Mouse (Mus musculus): ENCODE measurements around the gene Tex37. TPM values are rescaled to one million over a fixed set of nuclear protein-coding genes. Genes with fewer than 3 reads are reported as not detected.
A peak's percentile ranks its signal among the peaks of the same experiment; 100 is the strongest.

Gene Tex37
- not detected in 2 replicates for polyA plus RNA-seq (2015; fragmentation: Nextera tagmentation; extraction: Ambion mirVana)

DNA sequence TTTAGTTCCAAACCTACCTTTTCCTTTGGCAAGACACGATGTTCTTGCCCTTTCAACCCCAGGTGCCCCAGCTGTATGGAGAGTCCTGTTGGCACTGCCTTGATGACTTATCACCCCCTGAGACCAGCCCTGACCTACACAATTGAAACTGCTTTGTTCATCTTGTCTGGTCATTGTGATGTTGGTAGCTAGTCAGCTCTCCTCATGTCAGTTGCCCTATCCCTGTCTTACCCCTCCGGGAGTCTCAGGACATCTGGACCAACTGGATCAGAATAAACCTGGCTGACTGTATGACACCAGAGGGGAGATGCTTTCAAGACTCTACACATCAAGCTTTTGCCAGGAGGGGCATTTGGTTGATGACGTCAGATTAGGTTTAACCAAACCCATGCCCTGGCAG is at the start of gene Tex37:
Tex37 (minus strand) TSS at position 101 of the 400 bp plus-strand sequence.
- Histone ChIP-seq H3K36me3 (no peaks in the 10 kb centered on the region), H3K9me3 (replicated peaks) (no peaks in the 10 kb centered on the region), H3K4me3 (replicated peaks) (no peak within 1 kb of the TSS), H3K27me3 (peaks cover 16% of the 10 kb centered on the region), H3K9ac (no peak within 1 kb of the TSS), H3K4me1 (peaks cover 6% of the 10 kb centered on the region), H3K4me2 (no peak within 1 kb of the TSS), H3K27ac (no peak within 1 kb of the TSS)
- 80% methylated on average over 3 of the region's 3 CpGs for WGBS
- no peak for ATAC-seq (replicated peaks; ENCODE audit: low FRiP score)

DNA sequence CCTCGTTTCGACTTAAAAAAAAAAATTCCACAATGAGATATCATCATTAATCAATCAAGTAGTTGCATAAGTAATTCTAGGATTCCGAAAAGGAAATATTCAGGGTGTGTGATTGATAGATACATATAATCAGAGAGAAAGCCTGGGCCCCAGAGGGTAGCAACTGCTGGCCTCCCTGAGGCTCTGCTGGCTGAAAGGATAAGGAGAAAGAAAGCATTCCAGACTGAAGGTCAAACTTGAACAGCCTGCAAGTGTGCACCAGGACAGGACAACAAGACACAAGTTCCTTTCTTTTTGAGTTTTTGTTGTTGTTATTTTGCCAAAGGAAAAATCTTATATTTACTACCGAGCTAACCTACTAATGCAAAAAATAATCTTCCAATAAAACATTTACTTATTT is 49.6 kb upstream of the Tex37 start:
- Histone ChIP-seq H3K4me3 (replicated peaks) (no peak overlapping the region), H3K4me2 (no peak overlapping the region), H3K27me3 (peaks cover 13% of the 10 kb centered on the region; the same call in 1 of the 2 replicates), H3K9me3 (replicated peaks) (no peaks in the 10 kb centered on the region), H3K27ac (no peak overlapping the region), H3K36me3 (no peaks in the 10 kb centered on the region), H3K9ac (no peak overlapping the region), H3K4me1 (peaks cover 17% of the 10 kb centered on the region)
- no peak for ATAC-seq (replicated peaks; ENCODE audit: low FRiP score)
- whole genome bisulfite sequencing: 59% methylated on average over 4 of the region's 4 CpGs

GRCm38 (mm10) chr6:70967422-70967821 is 48.7 kb upstream of the Tex37 start:
- peaks cover 17% of the 10 kb centered on the region for H3K4me1 ChIP-seq
- peak overlapping the region; percentile 70 for H3K27ac ChIP-seq
- peak overlapping the region; percentile 29 for H3K4me3 ChIP-seq (replicated peaks)
- WGBS: 1% methylated on average over 8 of the region's 8 CpGs
- no peak overlapping the region for H3K9ac ChIP-seq
- H3K27me3 ChIP-seq: peaks cover 19% of the 10 kb centered on the region; the same call in 1 of the 2 replicates
- peak overlapping the region; percentile 61 for H3K4me2 ChIP-seq
- H3K36me3 ChIP-seq: no peaks in the 10 kb centered on the region
- H3K9me3 ChIP-seq (replicated peaks): no peaks in the 10 kb centered on the region
- peak; percentile 87 for ATAC-seq (replicated peaks; ENCODE audit: low FRiP score)

GRCm38 (mm10) chr6:70965694-70966093 is 47.0 kb upstream of the Tex37 start:
- WGBS: 47% methylated on average over 7 of the region's 7 CpGs
- no peak overlapping the region for H3K4me2 ChIP-seq
- H3K27ac ChIP-seq: no peak overlapping the region
- H3K9ac ChIP-seq: no peak overlapping the region
- no peak overlapping the region for H3K4me3 ChIP-seq (replicated peaks)
- H3K9me3 ChIP-seq (replicated peaks): no peaks in the 10 kb centered on the region
- H3K4me1 ChIP-seq: peaks cover 17% of the 10 kb centered on the region
- no peak for ATAC-seq (replicated peaks; ENCODE audit: low FRiP score)
- no peaks in the 10 kb centered on the region for H3K36me3 ChIP-seq
- peaks cover 26% of the 10 kb centered on the region for H3K27me3 ChIP-seq

DNA sequence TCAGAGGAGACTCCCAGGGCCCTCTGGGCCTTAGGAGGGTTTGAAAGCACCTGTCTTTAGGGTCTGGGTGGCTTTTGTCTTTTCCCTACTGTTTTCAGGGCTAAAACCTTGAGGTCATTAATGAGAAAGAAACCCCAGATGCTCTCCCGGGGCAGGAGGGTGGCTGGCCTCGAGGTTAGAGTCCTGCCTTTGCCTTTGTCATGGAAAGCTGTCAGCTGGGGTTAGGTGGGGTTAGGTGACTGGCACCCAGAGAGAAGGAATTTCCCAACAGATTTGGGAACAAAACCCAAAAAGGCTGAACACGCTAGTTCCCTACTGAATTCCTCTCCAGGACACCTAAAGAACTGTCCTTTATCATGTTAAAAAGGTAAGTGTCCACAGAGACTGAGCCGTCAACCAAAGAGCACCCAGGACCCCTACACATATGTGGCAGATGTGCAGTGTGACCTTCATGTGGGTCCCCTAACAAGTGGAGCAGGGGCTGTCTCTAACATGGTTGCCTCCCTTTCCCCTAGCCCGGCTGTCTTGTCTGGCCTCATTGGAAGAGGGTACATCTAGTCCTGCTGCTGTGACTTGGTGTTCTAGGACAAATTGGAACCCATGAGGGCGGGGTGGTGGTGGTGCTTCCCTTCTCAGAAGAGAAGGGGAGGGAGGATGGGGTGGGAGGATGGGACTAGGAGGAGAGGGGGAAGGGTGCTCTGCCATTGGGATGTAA is 45.5 kb upstream of the Tex37 start:
- Histone ChIP-seq H3K9ac (no peak overlapping the region), H3K4me1 (peaks cover 17% of the 10 kb centered on the region), H3K4me3 (replicated peaks) (no peak overlapping the region), H3K36me3 (no peaks in the 10 kb centered on the region), H3K27me3 (peaks cover 40% of the 10 kb centered on the region), H3K4me2 (no peak overlapping the region), H3K27ac (no peak overlapping the region), H3K9me3 (replicated peaks) (no peaks in the 10 kb centered on the region)
- WGBS: 51% methylated on average over 6 of the region's 6 CpGs
- no peak for ATAC-seq (replicated peaks; ENCODE audit: low FRiP score)

DNA sequence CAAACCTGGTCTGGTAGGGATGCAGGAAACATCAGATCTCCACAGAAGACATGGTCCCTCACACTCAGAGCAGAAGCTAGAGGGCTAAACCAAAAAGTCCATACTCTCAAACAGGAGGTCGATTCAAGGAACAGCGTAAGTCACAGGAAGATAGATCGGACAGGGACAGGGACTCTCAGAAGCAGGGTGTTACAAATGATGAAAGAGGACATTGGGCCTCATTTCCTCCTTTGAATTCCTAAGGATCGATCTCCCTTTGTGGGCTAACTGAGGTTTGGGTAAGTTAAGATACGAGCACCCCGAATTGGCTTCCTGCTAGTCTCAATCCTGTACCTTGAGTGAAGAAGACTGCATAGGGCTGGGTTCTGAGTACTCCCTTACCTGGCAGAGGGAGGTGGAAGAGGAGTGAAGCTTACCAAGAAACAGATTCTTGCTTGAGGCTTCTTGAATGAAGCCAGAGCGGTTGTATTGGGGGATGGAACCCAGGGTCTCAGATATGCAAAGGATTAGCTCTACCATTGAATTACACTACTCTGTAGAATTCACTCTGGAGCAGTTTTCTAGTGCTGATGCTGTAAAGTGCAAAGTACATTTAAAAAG is 38.7 kb upstream of the Tex37 start:
- no peak for ATAC-seq (replicated peaks; ENCODE audit: low FRiP score)
- Histone ChIP-seq H3K4me1 (peaks cover 15% of the 10 kb centered on the region), H3K9me3 (replicated peaks) (no peaks in the 10 kb centered on the region), H3K9ac (no peak overlapping the region), H3K4me3 (replicated peaks) (peak overlapping the region; percentile 52), H3K36me3 (no peaks in the 10 kb centered on the region), H3K27me3 (peaks cover 88% of the 10 kb centered on the region), H3K27ac (no peak overlapping the region), H3K4me2 (peak overlapping the region; percentile 94)
- WGBS: 8% methylated on average over 7 of the region's 7 CpGs

DNA sequence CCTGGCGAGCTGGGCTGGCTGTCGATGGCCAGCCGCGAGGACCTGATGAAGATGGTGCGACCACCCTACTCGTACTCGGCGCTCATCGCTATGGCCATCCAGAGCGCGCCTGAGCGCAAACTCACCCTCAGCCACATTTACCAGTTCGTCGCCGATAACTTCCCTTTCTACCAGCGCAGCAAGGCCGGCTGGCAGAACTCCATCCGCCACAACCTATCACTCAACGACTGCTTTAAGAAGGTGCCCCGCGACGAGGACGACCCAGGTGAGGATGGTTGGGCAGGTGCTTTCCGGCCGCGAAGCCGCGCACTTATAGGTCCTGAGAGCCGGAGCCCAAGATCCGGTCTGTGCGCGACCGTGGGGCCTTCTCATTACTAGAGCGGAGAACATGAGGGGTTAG is 38.2 kb upstream of the Tex37 start:
- H3K4me2 ChIP-seq: peak overlapping the region; percentile 94
- WGBS: under 1% methylated on average over 34 of the region's 34 CpGs
- H3K27me3 ChIP-seq: peaks cover 91% of the 10 kb centered on the region
- no peaks in the 10 kb centered on the region for H3K9me3 ChIP-seq (replicated peaks)
- peak; percentile 41 for ATAC-seq (replicated peaks; ENCODE audit: low FRiP score)
- no peaks in the 10 kb centered on the region for H3K36me3 ChIP-seq
- H3K27ac ChIP-seq: no peak overlapping the region
- H3K4me3 ChIP-seq (replicated peaks): peak overlapping the region; percentile 52
- 0 out of 2 replicates have a peak overlapping the region, but pooled peaks have one; percentile 29 for H3K9ac ChIP-seq
- peaks cover 15% of the 10 kb centered on the region for H3K4me1 ChIP-seq

DNA sequence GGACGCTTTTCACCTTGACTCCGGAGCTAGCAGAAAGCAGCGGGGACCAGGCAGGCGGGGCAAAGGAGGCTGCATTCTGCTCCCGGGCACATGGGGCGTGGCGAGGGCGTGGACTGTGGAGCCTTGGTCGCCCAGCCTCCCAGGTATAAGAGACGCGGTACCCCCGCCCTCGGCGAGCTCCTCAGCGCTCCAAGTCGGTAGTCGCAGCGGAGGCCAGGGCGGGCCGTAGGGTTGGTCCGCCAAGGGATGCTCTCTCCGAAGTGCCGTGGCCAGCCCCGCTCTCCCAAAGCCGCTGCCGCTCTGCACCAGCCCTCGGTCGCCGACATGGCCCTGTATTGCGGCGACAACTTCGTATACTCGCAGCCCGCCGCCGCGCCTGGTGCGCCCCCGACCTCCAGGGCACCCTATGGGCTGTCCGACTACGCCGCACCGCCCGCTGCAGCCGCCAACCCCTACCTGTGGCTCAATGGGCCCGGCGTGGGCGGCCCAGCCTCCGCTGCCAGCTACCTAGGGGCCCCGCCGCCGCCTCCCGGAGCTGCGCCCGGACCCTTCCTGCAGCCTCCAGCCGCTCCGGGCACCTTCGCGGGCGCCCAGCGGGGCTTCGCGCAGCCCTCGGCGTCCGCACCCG is 37.7 kb upstream of the Tex37 start, which contains the start of gene Foxi3:
Foxi3 (plus strand) TSS at position 247 of the 628 bp plus-strand sequence.
- peak; percentile 89 for ATAC-seq (replicated peaks; ENCODE audit: low FRiP score)
- peaks cover 92% of the 10 kb centered on the region for H3K27me3 ChIP-seq
- H3K27ac ChIP-seq: no peak within 1 kb of the TSS
- H3K4me3 ChIP-seq (replicated peaks): peak within 1 kb of the TSS; percentile 52
- H3K36me3 ChIP-seq: no peaks in the 10 kb centered on the region
- under 1% methylated on average over 60 of the region's 67 CpGs for WGBS
- peaks cover 15% of the 10 kb centered on the region for H3K4me1 ChIP-seq
- H3K4me2 ChIP-seq: peak within 1 kb of the TSS; percentile 94
- H3K9ac ChIP-seq: peak within 1 kb of the TSS; percentile 29; the same call in 1 of the 2 replicates
- no peaks in the 10 kb centered on the region for H3K9me3 ChIP-seq (replicated peaks)

DNA sequence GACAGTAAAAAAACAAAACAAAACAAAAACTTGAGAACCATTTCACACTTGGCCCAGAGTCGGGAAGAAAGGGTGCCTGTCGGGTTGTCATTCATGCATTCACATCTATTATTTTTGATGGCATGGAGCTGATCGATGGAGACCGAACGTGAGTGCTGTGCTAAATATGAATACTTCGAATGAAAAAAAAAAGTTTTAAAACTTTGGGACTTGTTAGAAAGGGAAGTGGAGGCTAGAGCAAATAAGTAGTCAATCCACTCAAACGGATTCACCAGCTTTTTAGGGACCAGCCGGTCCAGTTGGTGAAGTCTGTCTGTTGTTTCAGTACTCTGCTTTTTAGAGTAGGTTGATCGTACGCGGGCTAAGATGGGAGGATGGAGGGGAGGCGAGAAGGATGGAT is 37.1 kb upstream of the Tex37 start:
- H3K4me1 ChIP-seq: peaks cover 15% of the 10 kb centered on the region
- H3K27ac ChIP-seq: no peak overlapping the region
- no peaks in the 10 kb centered on the region for H3K36me3 ChIP-seq
- no peak for ATAC-seq (replicated peaks; ENCODE audit: low FRiP score)
- H3K9ac ChIP-seq: peak overlapping the region; percentile 29; the same call in 1 of the 2 replicates
- H3K4me3 ChIP-seq (replicated peaks): peak overlapping the region; percentile 52
- no peaks in the 10 kb centered on the region for H3K9me3 ChIP-seq (replicated peaks)
- peak overlapping the region; percentile 94 for H3K4me2 ChIP-seq
- 2% methylated on average over 12 of the region's 12 CpGs for WGBS
- H3K27me3 ChIP-seq: peaks cover 93% of the 10 kb centered on the region

GRCm38 (mm10) chr6:70955291-70955800 is 36.6 kb upstream of the Tex37 start:
- H3K27me3 ChIP-seq: peaks cover 91% of the 10 kb centered on the region

DNA sequence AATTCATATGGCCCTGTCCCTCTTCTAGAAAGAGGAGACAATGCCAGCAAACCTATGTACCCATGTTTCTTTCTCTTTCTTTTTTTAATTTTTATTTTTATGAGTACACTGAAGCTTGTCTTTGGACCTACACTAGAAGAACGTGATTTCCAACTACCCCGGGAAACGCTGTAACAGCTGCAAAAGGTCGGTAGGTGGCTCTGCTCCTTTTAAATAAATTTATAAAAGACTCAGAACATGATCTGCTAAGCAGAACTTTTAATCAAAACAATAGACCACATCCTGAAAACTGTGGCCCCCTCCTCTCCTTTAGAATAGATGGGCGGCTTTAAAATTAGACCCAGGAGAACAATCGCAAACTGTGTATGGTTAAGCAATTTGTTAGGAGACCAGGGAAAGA is 35.3 kb upstream of the Tex37 start:
- Histone ChIP-seq H3K4me1 (peaks cover 15% of the 10 kb centered on the region), H3K36me3 (no peaks in the 10 kb centered on the region), H3K4me3 (replicated peaks) (no peak overlapping the region), H3K27me3 (peaks cover 83% of the 10 kb centered on the region), H3K27ac (no peak overlapping the region), H3K4me2 (no peak overlapping the region), H3K9ac (no peak overlapping the region), H3K9me3 (replicated peaks) (no peaks in the 10 kb centered on the region)
- no peak for ATAC-seq (replicated peaks; ENCODE audit: low FRiP score)
- WGBS: 10% methylated on average over 6 of the region's 6 CpGs

More at GRCm38 (mm10) chr6:70955291-70955800, 36.6 kb upstream of the Tex37 start:
- 4% methylated on average over 14 of the region's 14 CpGs for WGBS
- no peaks in the 10 kb centered on the region for H3K9me3 ChIP-seq (replicated peaks)
- peaks cover 15% of the 10 kb centered on the region for H3K4me1 ChIP-seq
- no peak overlapping the region for H3K4me3 ChIP-seq (replicated peaks)
- H3K9ac ChIP-seq: no peak overlapping the region
- ATAC-seq (replicated peaks; ENCODE audit: low FRiP score): no peak
- no peaks in the 10 kb centered on the region for H3K36me3 ChIP-seq
- no peak overlapping the region for H3K27ac ChIP-seq
- no peak overlapping the region for H3K4me2 ChIP-seq

DNA sequence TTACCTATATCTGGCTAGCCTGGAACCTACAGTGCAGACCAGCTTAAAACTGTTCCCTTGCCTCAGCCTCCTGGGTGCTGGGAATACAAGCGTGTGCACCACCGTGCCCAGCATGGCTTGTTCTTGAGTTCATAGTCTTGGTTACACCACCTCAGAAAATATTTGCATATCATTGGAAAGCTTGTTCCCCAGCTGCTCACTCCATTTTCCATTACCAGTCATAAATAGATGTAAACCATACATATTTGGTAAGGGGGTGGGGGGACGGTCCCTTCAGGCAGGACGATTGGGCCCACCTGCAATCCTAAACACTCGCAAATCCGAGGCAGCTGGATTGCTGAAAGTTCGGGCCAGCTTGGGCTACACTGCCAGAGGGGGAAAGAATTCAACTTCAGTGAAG is 34.5 kb upstream of the Tex37 start:
- Histone ChIP-seq H3K36me3 (no peaks in the 10 kb centered on the region), H3K27me3 (peaks cover 79% of the 10 kb centered on the region), H3K4me3 (replicated peaks) (no peak overlapping the region), H3K27ac (no peak overlapping the region), H3K4me2 (no peak overlapping the region), H3K4me1 (peaks cover 15% of the 10 kb centered on the region), H3K9me3 (replicated peaks) (no peaks in the 10 kb centered on the region), H3K9ac (no peak overlapping the region)
- ATAC-seq (replicated peaks; ENCODE audit: low FRiP score): no peak
- WGBS: 79% methylated on average over 7 of the region's 7 CpGs
